Mouse (Mus musculus) gastrocnemius, postnatal 10 days (tissue): ENCODE results near the gene Slc32a1. TPM values are rescaled to one million over a fixed set of nuclear protein-coding genes. Genes with fewer than 3 reads are reported as not detected.

Experiments
- DNase-seq: peaks from one replicate; pipeline ENCODE4 v3.0.0; 2021; ENCODE audit warnings: mixed read lengths
- total RNA-seq, 2 experiments: library from RNA; stranded (reverse); gene quantifications; 2 replicates each; pipeline ENCODE4 v1.2.3; 2021

Gene Slc32a1
- total RNA-seq, 2 experiments from 2014 or later: 0.11 TPM; not detected in 1

GRCm38 (mm10) chr2:158612671-158613250 is 2.2 kb downstream of the Slc32a1 start:
- DNase-seq: no peak

- peak; percentile 45 for DNase-seq
Observed at GRCm38 (mm10) chr2:158613541-158614417, 3.2 kb downstream of the Slc32a1 start.

- DNase-seq: no peak
Observed at GRCm38 (mm10) chr2:158614418-158614955, 3.9 kb downstream of the Slc32a1 start.

- no peak for DNase-seq
Observed at GRCm38 (mm10) chr2:158615161-158615680, 4.7 kb downstream of the Slc32a1 start.

GRCm38 (mm10) chr2:158615702-158616101 is 5.1 kb downstream of the Slc32a1 start:
- no peak for DNase-seq

GRCm38 (mm10) chr2:158616296-158616695 is 5.7 kb downstream of the Slc32a1 start:
- no peak for DNase-seq

- DNase-seq: no peak
Observed at GRCm38 (mm10) chr2:158616790-158617189, 6.2 kb downstream of the Slc32a1 start.

GRCm38 (mm10) chr2:158624718-158625222 is 14.2 kb downstream of the Slc32a1 start, which contains the start of gene Actr5:
Gene Actr5 (plus strand): TSS chr2:158624888.
- peak; percentile 93 for DNase-seq

GRCm38 (mm10) chr2:158625231-158625630 is 14.7 kb downstream of the Slc32a1 start:
- DNase-seq: no peak

- no peak for DNase-seq
Observed at GRCm38 (mm10) chr2:158625697-158626096, 15.1 kb downstream of the Slc32a1 start.

- no peak for DNase-seq
Observed at GRCm38 (mm10) chr2:158628858-158629257, 18.3 kb downstream of the Slc32a1 start.

- DNase-seq: no peak
Observed at GRCm38 (mm10) chr2:158629414-158629813, 18.8 kb downstream of the Slc32a1 start.

- DNase-seq: no peak
Observed at GRCm38 (mm10) chr2:158631873-158632272, 21.3 kb downstream of the Slc32a1 start.

GRCm38 (mm10) chr2:158641869-158642268 is 31.3 kb downstream of the Slc32a1 start:
- peak; percentile 59 for DNase-seq

- DNase-seq: no peak
Observed at GRCm38 (mm10) chr2:158642587-158642986, 32.0 kb downstream of the Slc32a1 start.

GRCm38 (mm10) chr2:158643791-158644190 is 33.2 kb downstream of the Slc32a1 start:
- DNase-seq: no peak

- DNase-seq: no peak
Observed at GRCm38 (mm10) chr2:158651159-158651908, 40.8 kb downstream of the Slc32a1 start.

GRCm38 (mm10) chr2:158652985-158653384 is 42.4 kb downstream of the Slc32a1 start:
- peak; percentile 73 for DNase-seq

- DNase-seq: no peak
Observed at GRCm38 (mm10) chr2:158654717-158655116, 44.1 kb downstream of the Slc32a1 start.

- DNase-seq: no peak
Observed at GRCm38 (mm10) chr2:158655806-158656205, 45.2 kb downstream of the Slc32a1 start.

- no peak for DNase-seq
Observed at GRCm38 (mm10) chr2:158658822-158659221, 48.3 kb downstream of the Slc32a1 start.

GRCm38 (mm10) chr2:158659346-158659745 is 48.8 kb downstream of the Slc32a1 start:
- DNase-seq: no peak
